Mouse (Mus musculus) bone marrow, adult 2 months (tissue): ENCODE data around the gene Naga. TPM values are rescaled to one million over a fixed set of nuclear protein-coding genes. Genes with fewer than 3 reads are reported as not detected.

Experiments
- H3K27ac ChIP-seq: fragments of 200-500 bp; 2 replicates; pipeline ENCODE4 v1.5.1; 2012; ENCODE audit warnings: low read depth, mild to moderate bottlenecking, control low read depth, inconsistent platforms, low read length; ENCODE audit not compliant: control insufficient read depth, poor library complexity, insufficient read depth
- H3K4me1 ChIP-seq: fragments of 200-500 bp; 2 replicates; pipeline ENCODE4 v1.6.1; 2011; ENCODE audit warnings: low read length; ENCODE audit not compliant: control insufficient read depth, insufficient read depth
- H3K4me3 ChIP-seq: fragments of 200-500 bp; replicated peaks from 2 replicates; pipeline ENCODE3; 2011; ENCODE audit warnings: mild to moderate bottlenecking, low read depth, low read length, control low read depth; ENCODE audit not compliant: control insufficient read depth
- CTCF ChIP-seq: fragments of 200-500 bp; IDR thresholded peaks from 2 replicates; pipeline ENCODE4 v1.5.1; 2011; ENCODE audit warnings: low read length, control low read depth; ENCODE audit not compliant: control insufficient read depth, insufficient read depth
- POLR2A ChIP-seq: fragments of 200-500 bp; IDR thresholded peaks from 2 replicates; pipeline ENCODE4 v1.6.1; 2011; ENCODE audit warnings: low read depth, mild to moderate bottlenecking, control low read depth, low read length, borderline replicate concordance; ENCODE audit not compliant: control insufficient read depth
- WGBS: fragments of 180-500 bp; shearing (Covaris S2); methylation state at CpG from one replicate; pipeline ENCODE4 v1.1.7; 2018; 5-methylcytosine and 5-hydroxymethylcytosine counted together
- polyA plus RNA-seq: library from polyadenylated mRNA; stranded (reverse); fragments of >200 nt; gene quantifications from 2 replicates; pipeline ENCODE4 v1.2.4, GENCODE M21; 2011; ENCODE audit warnings: low replicate concordance; ENCODE audit not compliant: missing spikeins, insufficient read depth, insufficient read length

Naga gene
- polyA plus RNA-seq, 1 experiment = 49.3 TPM

DNA sequence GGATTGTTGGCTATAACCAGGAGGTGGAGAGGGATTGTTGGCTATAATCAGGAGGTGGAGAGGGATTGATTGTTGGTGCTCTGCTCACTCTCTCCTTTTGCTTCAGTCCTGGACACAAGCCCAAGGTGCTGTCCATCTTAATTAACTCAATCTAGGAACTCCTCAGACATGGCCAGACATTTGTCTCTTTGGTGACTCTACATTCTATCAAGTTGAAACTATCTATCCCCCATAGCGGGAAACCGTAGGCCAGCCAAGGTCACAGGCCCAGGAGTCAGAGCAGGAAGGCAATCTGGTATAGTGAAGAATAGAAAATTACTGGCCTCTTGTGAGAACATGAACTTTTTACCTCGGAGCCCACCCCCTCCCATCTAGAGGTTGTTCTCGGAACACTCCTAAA lies 23.5 kb upstream of the Naga start:
- Histone ChIP-seq H3K27ac (no peak overlapping the region), H3K4me3 (no peak overlapping the region), H3K4me1 (no peaks in the 10 kb centered on the region)
- WGBS = 74% methylated on average over 4 of the region's 4 CpGs
- TF ChIP-seq POLR2A (no peak), CTCF (no peak)

DNA sequence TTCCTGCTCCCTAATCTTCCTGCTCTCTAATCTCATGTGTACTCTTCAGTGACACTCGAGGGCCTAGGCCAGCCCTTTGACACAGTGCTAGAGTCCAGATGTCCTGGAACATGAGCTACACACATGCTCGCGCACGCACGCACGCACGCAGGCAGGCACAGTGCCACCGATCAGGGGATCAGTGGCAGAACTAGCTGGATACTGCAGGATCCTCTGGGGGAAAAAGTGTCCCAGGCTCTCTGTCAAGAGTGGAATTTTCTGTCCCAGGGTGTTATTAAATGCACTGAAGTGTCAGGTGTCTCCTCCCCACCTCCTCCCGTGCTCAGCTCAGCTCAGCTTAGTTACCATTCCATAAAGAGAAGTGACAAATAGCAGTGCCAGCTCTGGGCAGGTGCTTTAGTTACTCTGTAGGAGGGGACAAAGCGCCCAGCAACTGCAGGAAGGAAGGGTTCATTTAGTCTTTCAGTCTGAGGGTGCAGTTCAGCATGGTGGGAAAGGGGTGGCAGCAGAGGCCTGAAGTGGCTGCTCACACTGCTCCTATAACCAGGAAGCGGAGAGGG lies 22.8 kb upstream of the Naga start:
- whole genome bisulfite sequencing = 74% methylated on average over 11 of the region's 11 CpGs
- no peak overlapping the region for H3K27ac ChIP-seq
- no peak for TF ChIP-seq POLR2A
- TF ChIP-seq CTCF = peak; percentile 26; the same call in 1 of the 2 replicates
- H3K4me1 ChIP-seq = no peaks in the 10 kb centered on the region
- no peak overlapping the region for H3K4me3 ChIP-seq

DNA sequence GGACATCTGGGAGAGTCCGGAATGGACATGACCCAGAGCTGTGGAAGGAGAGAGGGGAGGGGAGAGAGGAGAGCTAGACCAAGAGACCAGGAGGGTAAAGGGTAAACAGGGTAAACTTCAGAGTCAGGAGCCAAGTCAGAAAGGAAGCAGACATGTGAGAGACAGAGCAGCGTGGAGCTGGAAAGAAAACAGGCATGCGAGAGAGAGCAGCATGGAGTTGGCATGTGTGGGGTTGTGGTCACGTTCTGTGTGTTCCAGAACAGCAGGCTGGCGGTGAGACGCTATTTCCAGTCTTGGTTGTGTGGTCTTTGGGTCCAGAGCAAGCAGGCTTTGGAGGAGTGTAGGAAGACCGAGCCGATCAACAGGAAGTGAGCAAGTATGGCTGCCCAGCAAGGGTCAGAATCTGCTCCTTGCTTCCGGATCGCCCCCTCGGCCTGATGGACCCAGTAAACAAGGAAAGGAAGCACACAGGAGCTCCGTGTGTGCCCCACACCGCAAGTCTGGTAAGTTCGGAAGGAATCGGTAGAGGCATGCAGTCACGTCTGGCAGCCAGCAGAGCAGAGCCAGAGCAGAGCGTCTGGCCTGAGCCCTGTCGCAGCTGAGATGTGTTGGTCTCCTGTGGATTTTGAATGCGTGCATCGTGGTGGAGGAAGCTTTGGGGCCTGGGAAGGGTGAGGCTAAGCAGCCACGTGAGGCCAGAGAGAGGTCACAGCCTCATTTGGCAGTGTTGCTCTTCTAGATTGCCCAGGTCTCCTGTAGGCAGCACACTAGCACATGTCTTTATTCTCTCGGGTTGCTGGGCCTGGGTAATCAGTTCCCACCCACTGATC lies 19.9 kb upstream of the Naga start:
- no peak for TF ChIP-seq POLR2A
- 68% methylated on average over 22 of the region's 22 CpGs for WGBS

DNA sequence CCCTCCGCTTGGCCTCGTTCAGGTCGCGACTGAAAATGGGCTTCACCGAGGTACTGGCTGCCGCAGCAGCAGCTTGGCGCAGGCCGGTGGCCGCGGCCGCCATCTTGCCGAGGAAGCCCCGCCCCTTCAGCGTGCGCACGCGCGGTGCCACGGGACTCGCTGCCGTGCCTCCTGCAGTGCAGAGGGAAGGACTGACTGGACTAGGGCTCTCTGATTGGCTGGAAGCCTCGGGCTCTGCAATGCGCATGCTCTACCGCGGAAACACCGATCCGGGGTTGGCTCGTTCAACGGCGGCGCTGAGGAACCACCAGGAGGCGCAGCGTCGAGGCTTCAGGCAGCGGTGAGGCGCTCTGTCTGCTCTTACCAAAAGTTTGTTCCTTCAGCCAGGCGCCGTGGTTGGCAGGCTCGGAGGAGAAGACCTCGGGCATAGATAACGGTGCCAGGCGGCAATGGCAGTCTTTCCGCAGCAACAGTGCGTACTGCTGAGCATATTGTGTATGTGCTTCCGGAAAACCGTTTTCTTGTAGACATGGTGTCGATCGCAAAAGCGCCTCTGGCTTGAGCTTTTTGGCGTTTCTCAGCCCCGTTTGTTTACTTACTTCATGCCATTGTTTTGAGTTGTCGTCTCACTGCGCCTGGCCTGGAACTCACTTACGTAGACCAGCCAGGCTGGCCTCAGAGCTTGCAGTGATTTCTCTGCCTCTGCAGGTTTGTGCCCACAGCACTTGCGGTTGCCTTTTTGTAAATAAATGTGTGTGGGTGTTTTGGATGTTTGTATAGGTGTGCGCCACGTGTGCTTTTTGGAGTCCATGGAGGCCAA lies 15.6 kb upstream of the Naga start, which contains the start of gene Ndufa6:
Gene Ndufa6, minus strand, starts transcription at position 197 of the 820 bp plus-strand sequence.
- H3K4me3 ChIP-seq = peak within 1 kb of the TSS; percentile 90
- WGBS = 1% methylated on average over 57 of the region's 57 CpGs
- H3K4me1 ChIP-seq = peaks cover 3% of the 10 kb centered on the region; the same call in 1 of the 2 replicates
- peak; percentile 96 for TF ChIP-seq CTCF
- peak; percentile 97 for TF ChIP-seq POLR2A
- H3K27ac ChIP-seq = peak within 1 kb of the TSS; percentile 89

More for the DNA sequence above, 19.9 kb upstream of the Naga start:
- Histone ChIP-seq H3K27ac (peak overlapping the region; percentile 11; the same call in 1 of the 2 replicates), H3K4me1 (peaks cover 1% of the 10 kb centered on the region; the same call in 1 of the 2 replicates), H3K4me3 (no peak overlapping the region)

- H3K27ac ChIP-seq = peak overlapping the region; percentile 67
- H3K4me1 ChIP-seq = peaks cover 3% of the 10 kb centered on the region; the same call in 1 of the 2 replicates
- WGBS = under 1% methylated on average over 23 of the region's 23 CpGs
These were observed 15.0 kb upstream of the Naga start for GRCm38 (mm10) chr15:82353745-82354113.

GRCm38 (mm10) chr15:82353078-82353744 lies 14.5 kb upstream of the Naga start:
- H3K4me3 ChIP-seq = peak overlapping the region; percentile 90
- no peak overlapping the region; the same call in 1 of the 2 replicates for H3K27ac ChIP-seq
- H3K4me1 ChIP-seq = peaks cover 5% of the 10 kb centered on the region; the same call in 1 of the 2 replicates
- no peak for TF ChIP-seq POLR2A
- no peak for TF ChIP-seq CTCF
- WGBS = 20% methylated on average over 14 of the region's 14 CpGs

More at GRCm38 (mm10) chr15:82353745-82354113, 15.0 kb upstream of the Naga start:
- peak overlapping the region; percentile 90 for H3K4me3 ChIP-seq
- TF ChIP-seq POLR2A (no peak), CTCF (no peak)

GRCm38 (mm10) chr15:82351480-82351879 lies 12.8 kb upstream of the Naga start:
- no peak overlapping the region for H3K27ac ChIP-seq
- WGBS = 73% methylated on average over 3 of the region's 3 CpGs
- TF ChIP-seq POLR2A (no peak), CTCF (no peak)
- peaks cover 8% of the 10 kb centered on the region; the same call in 1 of the 2 replicates for H3K4me1 ChIP-seq
- no peak overlapping the region for H3K4me3 ChIP-seq

- H3K27ac ChIP-seq = no peak overlapping the region
- peaks cover 8% of the 10 kb centered on the region; the same call in 1 of the 2 replicates for H3K4me1 ChIP-seq
- 87% methylated on average over 4 of the region's 4 CpGs for WGBS
- no peak overlapping the region for H3K4me3 ChIP-seq
- TF ChIP-seq CTCF (no peak), POLR2A (no peak)
These were observed 11.6 kb upstream of the Naga start for GRCm38 (mm10) chr15:82350349-82350748.
